35 mouse cellular contexts compared by ENCODE assay signal in genomic region chr10:49801001-49801400, GRCm38 (mm10). TPM values are rescaled to one million over a fixed set of nuclear protein-coding genes. Genes with fewer than 3 reads are reported as not detected.
"Had no signal": no experiment of that assay in that cellular context is flagged by ENCODE, and none has a peak within 500 bp of the region (broad histone marks: within the 10 kb centered on the region; RNA-seq: fewer than 3 reads in every experiment).

No protein-coding gene starts in this region.

- H3K4me2 ChIP-seq: heart, embryonic 11.5 days; heart, embryonic 12.5 days; heart, embryonic 13.5 days; heart, embryonic 15.5 days; hindbrain, embryonic 12.5 days; hindbrain, embryonic 13.5 days; hindbrain, embryonic 14.5 days; hindbrain, embryonic 15.5 days; intestine, embryonic 15.5 days; kidney, embryonic 15.5 days had no signal

- H3K27ac ChIP-seq: heart, embryonic 10.5 days; heart, embryonic 13.5 days; heart, embryonic 15.5 days; hindbrain, embryonic 10.5 days; hindbrain, embryonic 12.5 days; hindbrain, embryonic 13.5 days; hindbrain, embryonic 14.5 days; hindbrain, embryonic 15.5 days; intestine, embryonic 15.5 days; kidney, embryonic 15.5 days; kidney, postnatal 0 days; layer of hippocampus, adult 2 months; left cerebral cortex, adult 2 months had no signal

- H3K4me3 ChIP-seq: heart, embryonic 10.5 days; heart, embryonic 12.5 days; heart, embryonic 13.5 days; heart, embryonic 15.5 days; hindbrain, embryonic 10.5 days; hindbrain, embryonic 12.5 days; hindbrain, embryonic 13.5 days; hindbrain, embryonic 15.5 days; intestine, embryonic 15.5 days; kidney, embryonic 15.5 days; layer of hippocampus, adult 2 months; left cerebral cortex, adult 2 months had no signal

- H3K4me1 ChIP-seq: heart, embryonic 10.5 days; heart, embryonic 12.5 days; heart, embryonic 13.5 days; heart, embryonic 15.5 days; hindbrain, embryonic 10.5 days; hindbrain, embryonic 12.5 days; hindbrain, embryonic 13.5 days; hindbrain, embryonic 15.5 days; intestine, embryonic 15.5 days; kidney, embryonic 15.5 days had no signal

- H3K9ac ChIP-seq: heart, embryonic 12.5 days; heart, embryonic 13.5 days; heart, embryonic 15.5 days; hindbrain, embryonic 12.5 days; hindbrain, embryonic 13.5 days; hindbrain, embryonic 14.5 days; hindbrain, embryonic 15.5 days; intestine, embryonic 15.5 days; kidney, embryonic 15.5 days had no signal

- DNase-seq: heart, postnatal 10 days; heart, postnatal 14 days; heart, postnatal 36 days; heart, postnatal 4 days; kidney, adult 11 months; kidney, adult 18-20 months; kidney, adult 2 months; kidney, adult 8-10 months; kidney, adult 9 months; kidney, postnatal 10 days; kidney, postnatal 14 days; kidney, postnatal 25 days; kidney, postnatal 36 days; kidney, postnatal 4 days; layer of hippocampus, adult 9-11 months; layer of hippocampus, postnatal 36 days had no signal

- H3K9me3 ChIP-seq: heart, embryonic 10.5 days; heart, embryonic 12.5 days; heart, embryonic 13.5 days; heart, embryonic 15.5 days; hindbrain, embryonic 10.5 days; hindbrain, embryonic 12.5 days; hindbrain, embryonic 13.5 days; hindbrain, embryonic 15.5 days; intestine, embryonic 15.5 days; kidney, embryonic 15.5 days had no signal

- H3K36me3 ChIP-seq: heart, embryonic 10.5 days; heart, embryonic 12.5 days; heart, embryonic 13.5 days; heart, embryonic 15.5 days; hindbrain, embryonic 10.5 days; hindbrain, embryonic 12.5 days; hindbrain, embryonic 13.5 days; hindbrain, embryonic 15.5 days; intestine, embryonic 15.5 days; kidney, embryonic 15.5 days had no signal

- ATAC-seq: inflammation-experienced regulatory T-cells, adult 6 months; intestine, embryonic 15.5 days; intestine, embryonic 16.5 days; intestine, postnatal 0 days had no signal

- H3K27me3 ChIP-seq: heart, embryonic 12.5 days; heart, embryonic 13.5 days; heart, embryonic 15.5 days; hindbrain, embryonic 12.5 days; hindbrain, embryonic 13.5 days; hindbrain, embryonic 15.5 days; intestine, embryonic 15.5 days; kidney, embryonic 15.5 days had no signal

RNA-seq across cellular contexts. Expression of gene Grik2, which starts 12.4 kb away (rescaled TPM):
- total RNA-seq: hematopoietic stem cell, adult 5-6 weeks had no signal
- polyA plus RNA-seq: inflammation-experienced regulatory T-cells, adult 6 months had no signal
